Mouse (Mus musculus) forebrain, embryonic 16.5 days (tissue): ENCODE data around the gene Slc2a4. TPM values are rescaled to one million over a fixed set of nuclear protein-coding genes. Genes with fewer than 3 reads are reported as not detected.

Source experiments
- ATAC-seq: fragments of 200-750 bp; cut with Nextera tagmentation; 2 replicates; pipeline ENCODE4 v1.8.0; 2017; ENCODE audit warnings: mild to moderate bottlenecking, moderate library complexity
- H3K27ac ChIP-seq: fragments of 300-500 bp; sonication (generic); 2 replicates; pipeline ENCODE4 v1.5.1; 2014; ENCODE audit warnings: low read length, control low read depth
- H3K27me3 ChIP-seq: fragments of 300-500 bp; sonication (generic); replicated peaks from 2 replicates; pipeline ENCODE4 v1.6.1; 2014; ENCODE audit warnings: low read length; ENCODE audit not compliant: control insufficient read depth, insufficient read depth
- H3K36me3 ChIP-seq: fragments of 300-500 bp; sonication (generic); 2 replicates; pipeline ENCODE4 v1.6.1; 2014; ENCODE audit not compliant: control insufficient read depth, insufficient read depth
- H3K4me1 ChIP-seq: fragments of 300-500 bp; sonication (generic); replicated peaks from 2 replicates; pipeline ENCODE4 v1.6.1; 2014; ENCODE audit warnings: low read length; ENCODE audit not compliant: control insufficient read depth, insufficient read depth
- H3K4me2 ChIP-seq: fragments of 300-500 bp; sonication (generic); 2 replicates; pipeline ENCODE4 v1.6.1; 2014; ENCODE audit warnings: mild to moderate bottlenecking, low read length, control low read depth
- H3K4me3 ChIP-seq: fragments of 300-500 bp; sonication (generic); replicated peaks from 2 replicates; pipeline ENCODE4 v1.5.1; 2014; ENCODE audit warnings: mild to moderate bottlenecking, low read length, control low read depth
- H3K9ac ChIP-seq: fragments of 300-500 bp; sonication (generic); replicated peaks from 2 replicates; pipeline ENCODE4 v1.6.1; 2014; ENCODE audit warnings: low read depth, low read length, control low read depth
- H3K9me3 ChIP-seq: fragments of 300-500 bp; sonication (generic); 2 replicates; pipeline ENCODE4 v1.6.1; 2016; ENCODE audit warnings: low read length; ENCODE audit not compliant: control insufficient read depth
- WGBS: fragments of 180-500 bp; shearing (Covaris S2); extraction: QIAGEN DNeasy Blood & Tissue Kit; methylation state at CpG from one replicate; pipeline ENCODE4 v1.1.7; 2014; 5-methylcytosine and 5-hydroxymethylcytosine counted together
- polyA plus RNA-seq: library from polyadenylated mRNA; unstranded; fragments of >200 nt; fragmentation: Nextera tagmentation; extraction: Ambion mirVana; gene quantifications from 2 replicates; pipeline ENCODE4 v1.2.1, GENCODE M21; 2015

Slc2a4 gene
- polyA plus RNA-seq, 1 experiment from 2014 or later = 6.7 TPM

- no peak overlapping the region; the same call in 1 of the 2 replicates for H3K9ac ChIP-seq
- ATAC-seq = peak; percentile 13; the same call in 1 of the 2 replicates
- peak overlapping the region; percentile 76 for H3K4me3 ChIP-seq
- no peak overlapping the region for H3K27ac ChIP-seq
- H3K9me3 ChIP-seq = no peaks in the 10 kb centered on the region
- peaks cover 58% of the 10 kb centered on the region for H3K36me3 ChIP-seq
- WGBS = 78% methylated on average over 15 of the region's 15 CpGs
- peaks cover 21% of the 10 kb centered on the region for H3K4me1 ChIP-seq
- H3K4me2 ChIP-seq = peak overlapping the region; percentile 90
- H3K27me3 ChIP-seq = no peaks in the 10 kb centered on the region
Measured at GRCm38 (mm10) chr11:69912716-69913530, 35.1 kb downstream of the Slc2a4 start.

- ATAC-seq = no peak
- H3K4me1 ChIP-seq = peaks cover 21% of the 10 kb centered on the region
- H3K36me3 ChIP-seq = peaks cover 61% of the 10 kb centered on the region
- no peak overlapping the region for H3K9ac ChIP-seq
- no peak overlapping the region for H3K4me3 ChIP-seq
- WGBS = 93% methylated on average over 6 of the region's 6 CpGs
- H3K27ac ChIP-seq = no peak overlapping the region
- no peak overlapping the region for H3K4me2 ChIP-seq
- H3K9me3 ChIP-seq = no peaks in the 10 kb centered on the region
- no peaks in the 10 kb centered on the region for H3K27me3 ChIP-seq
Measured at GRCm38 (mm10) chr11:69911701-69912100, 36.3 kb downstream of the Slc2a4 start.

GRCm38 (mm10) chr11:69910781-69911560 lies 37.0 kb downstream of the Slc2a4 start:
- H3K27me3 ChIP-seq = no peaks in the 10 kb centered on the region
- H3K4me1 ChIP-seq = peaks cover 21% of the 10 kb centered on the region
- H3K9ac ChIP-seq = no peak overlapping the region
- no peaks in the 10 kb centered on the region for H3K9me3 ChIP-seq
- 95% methylated on average over 17 of the region's 17 CpGs for WGBS
- no peak overlapping the region for H3K4me2 ChIP-seq
- no peak overlapping the region for H3K27ac ChIP-seq
- no peak for ATAC-seq
- H3K36me3 ChIP-seq = peaks cover 63% of the 10 kb centered on the region
- H3K4me3 ChIP-seq = no peak overlapping the region

- Histone ChIP-seq H3K27ac (no peak overlapping the region), H3K4me3 (no peak overlapping the region), H3K4me1 (peaks cover 16% of the 10 kb centered on the region), H3K9ac (no peak overlapping the region), H3K27me3 (no peaks in the 10 kb centered on the region), H3K9me3 (no peaks in the 10 kb centered on the region), H3K36me3 (peaks cover 62% of the 10 kb centered on the region), H3K4me2 (no peak overlapping the region)
- WGBS = 92% methylated on average over 8 of the region's 8 CpGs
- ATAC-seq = no peak
Measured at GRCm38 (mm10) chr11:69910177-69910576, 37.8 kb downstream of the Slc2a4 start.

GRCm38 (mm10) chr11:69909174-69909573 lies 38.8 kb downstream of the Slc2a4 start:
- no peaks in the 10 kb centered on the region for H3K9me3 ChIP-seq
- H3K4me3 ChIP-seq = no peak overlapping the region
- peaks cover 7% of the 10 kb centered on the region for H3K4me1 ChIP-seq
- no peak for ATAC-seq
- 93% methylated on average over 5 of the region's 5 CpGs for WGBS
- no peaks in the 10 kb centered on the region for H3K27me3 ChIP-seq
- H3K9ac ChIP-seq = no peak overlapping the region
- H3K4me2 ChIP-seq = no peak overlapping the region
- no peak overlapping the region for H3K27ac ChIP-seq
- H3K36me3 ChIP-seq = peaks cover 68% of the 10 kb centered on the region

- Histone ChIP-seq H3K4me3 (no peak overlapping the region), H3K9ac (no peak overlapping the region), H3K27me3 (no peaks in the 10 kb centered on the region), H3K27ac (no peak overlapping the region), H3K36me3 (peaks cover 73% of the 10 kb centered on the region), H3K4me2 (no peak overlapping the region), H3K9me3 (no peaks in the 10 kb centered on the region), H3K4me1 (peaks cover 7% of the 10 kb centered on the region)
- no peak for ATAC-seq
- 90% methylated on average over 11 of the region's 11 CpGs for WGBS
Measured at GRCm38 (mm10) chr11:69908645-69909044, 39.3 kb downstream of the Slc2a4 start.

GRCm38 (mm10) chr11:69904311-69904710 lies 43.7 kb downstream of the Slc2a4 start:
- Histone ChIP-seq H3K27me3 (no peaks in the 10 kb centered on the region), H3K27ac (no peak overlapping the region), H3K36me3 (peaks cover 42% of the 10 kb centered on the region), H3K9ac (no peak overlapping the region), H3K4me1 (peaks cover 18% of the 10 kb centered on the region), H3K4me2 (no peak overlapping the region), H3K9me3 (no peaks in the 10 kb centered on the region), H3K4me3 (no peak overlapping the region)
- no peak for ATAC-seq
- WGBS = 95% methylated on average over 9 of the region's 9 CpGs

GRCm38 (mm10) chr11:69902972-69903371 lies 45.0 kb downstream of the Slc2a4 start:
- H3K9ac ChIP-seq = no peak overlapping the region
- peaks cover 31% of the 10 kb centered on the region for H3K4me1 ChIP-seq
- H3K4me2 ChIP-seq = no peak overlapping the region; the same call in 1 of the 2 replicates
- ATAC-seq = no peak
- 89% methylated on average over 13 of the region's 13 CpGs for WGBS
- H3K27me3 ChIP-seq = no peaks in the 10 kb centered on the region
- no peaks in the 10 kb centered on the region for H3K9me3 ChIP-seq
- H3K36me3 ChIP-seq = peaks cover 32% of the 10 kb centered on the region
- H3K27ac ChIP-seq = no peak overlapping the region
- no peak overlapping the region; the same call in 1 of the 2 replicates for H3K4me3 ChIP-seq

GRCm38 (mm10) chr11:69901993-69902392 lies 46.0 kb downstream of the Slc2a4 start:
- under 1% methylated on average over 36 of the region's 39 CpGs for WGBS
- H3K27ac ChIP-seq = peak overlapping the region; percentile 98
- peak overlapping the region; percentile 92 for H3K4me2 ChIP-seq
- peak overlapping the region; percentile 92 for H3K9ac ChIP-seq
- no peaks in the 10 kb centered on the region for H3K9me3 ChIP-seq
- ATAC-seq = no peak
- H3K27me3 ChIP-seq = no peaks in the 10 kb centered on the region
- peak overlapping the region; percentile 78 for H3K4me3 ChIP-seq
- peaks cover 31% of the 10 kb centered on the region for H3K4me1 ChIP-seq
- peaks cover 24% of the 10 kb centered on the region for H3K36me3 ChIP-seq
